Mouse (Mus musculus) lung, embryonic 15.5 days (tissue): Measurements from ENCODE around the gene Noc2l. TPM values are rescaled to one million over a fixed set of nuclear protein-coding genes. Genes with fewer than 3 reads are reported as not detected.

Source experiments
- ATAC-seq: fragments of 200-750 bp; cut with Nextera tagmentation; 2 replicates; pipeline ENCODE4 v1.8.0; 2017; ENCODE audit warnings: moderate number of reproducible peaks, borderline replicate concordance; ENCODE audit not compliant: low FRiP score, low TSS enrichment; ENCODE audit errors: extremely low read depth
- H3K27ac ChIP-seq: fragments of 300-500 bp; sonication (generic); 2 replicates; pipeline ENCODE4 v1.5.1; 2015; ENCODE audit warnings: moderate library complexity, mild to moderate bottlenecking, inconsistent platforms
- H3K27me3 ChIP-seq: fragments of 300-500 bp; sonication (generic); 2 replicates; pipeline ENCODE4 v1.6.1; 2015; ENCODE audit warnings: inconsistent platforms
- H3K36me3 ChIP-seq: fragments of 300-500 bp; sonication (generic); 2 replicates; pipeline ENCODE4 v1.6.1; 2015; ENCODE audit warnings: inconsistent platforms
- H3K4me1 ChIP-seq: fragments of 300-500 bp; sonication (generic); 2 replicates; pipeline ENCODE4 v1.6.1; 2015; ENCODE audit warnings: inconsistent platforms
- H3K4me2 ChIP-seq: fragments of 300-500 bp; sonication (generic); 2 replicates; pipeline ENCODE4 v1.6.1; 2015; ENCODE audit warnings: inconsistent platforms, mild to moderate bottlenecking, moderate library complexity
- H3K4me3 ChIP-seq: fragments of 300-500 bp; sonication (generic); 2 replicates; pipeline ENCODE4 v1.5.1; 2015; ENCODE audit warnings: mild to moderate bottlenecking, inconsistent platforms
- H3K9ac ChIP-seq: fragments of 300-500 bp; sonication (generic); 2 replicates; pipeline ENCODE4 v1.6.1; 2015; ENCODE audit warnings: inconsistent platforms
- H3K9me3 ChIP-seq: fragments of 300-500 bp; sonication (generic); 2 replicates; pipeline ENCODE4 v1.6.1; 2016; ENCODE audit warnings: inconsistent platforms
- whole genome bisulfite sequencing: fragments of 180-500 bp; shearing (Covaris S2); methylation state at CpG from one replicate; pipeline ENCODE4 v1.1.7; 2015; 5-methylcytosine and 5-hydroxymethylcytosine counted together
- polyA plus RNA-seq: library from polyadenylated mRNA; unstranded; fragments of >200 nt; fragmentation: Nextera tagmentation; extraction: Ambion mirVana; gene quantifications from 2 replicates; pipeline ENCODE4 v1.2.1, GENCODE M21; 2015

Noc2l gene
- polyA plus RNA-seq, 1 experiment from 2014 or later = 69.2 TPM

GRCm38 (mm10) chr4:156219936-156220335 is 15.9 kb upstream of the Noc2l start:
- H3K4me1 ChIP-seq = no peaks in the 10 kb centered on the region
- WGBS = 84% methylated on average over 11 of the region's 11 CpGs
- H3K9ac ChIP-seq = no peak overlapping the region
- H3K27me3 ChIP-seq = no peaks in the 10 kb centered on the region
- H3K27ac ChIP-seq = no peak overlapping the region
- no peak for ATAC-seq
- no peak overlapping the region for H3K4me3 ChIP-seq
- H3K9me3 ChIP-seq = no peaks in the 10 kb centered on the region
- no peaks in the 10 kb centered on the region for H3K36me3 ChIP-seq
- H3K4me2 ChIP-seq = no peak overlapping the region

GRCm38 (mm10) chr4:156224276-156224675 is 11.5 kb upstream of the Noc2l start:
- Histone ChIP-seq H3K9me3 (no peaks in the 10 kb centered on the region), H3K27ac (no peak overlapping the region), H3K36me3 (no peaks in the 10 kb centered on the region), H3K4me3 (no peak overlapping the region), H3K9ac (no peak overlapping the region), H3K4me1 (peaks cover 15% of the 10 kb centered on the region), H3K4me2 (no peak overlapping the region), H3K27me3 (no peaks in the 10 kb centered on the region)
- 74% methylated on average over 2 of the region's 2 CpGs for WGBS
- ATAC-seq = no peak

- WGBS = 32% methylated on average over 18 of the region's 18 CpGs
- Histone ChIP-seq H3K9ac (no peak overlapping the region), H3K9me3 (no peaks in the 10 kb centered on the region), H3K27ac (peak overlapping the region; percentile 48), H3K36me3 (peaks cover 29% of the 10 kb centered on the region), H3K4me3 (peak overlapping the region; percentile 9), H3K4me1 (peaks cover 15% of the 10 kb centered on the region), H3K4me2 (peak overlapping the region; percentile 43), H3K27me3 (no peaks in the 10 kb centered on the region)
- ATAC-seq = peak; percentile 38; the same call in 1 of the 2 replicates
These were observed 7.9 kb upstream of the Noc2l start for GRCm38 (mm10) chr4:156227752-156228392.

- Histone ChIP-seq H3K9me3 (no peaks in the 10 kb centered on the region), H3K4me1 (peaks cover 18% of the 10 kb centered on the region), H3K4me2 (peak overlapping the region; percentile 43), H3K9ac (no peak overlapping the region), H3K4me3 (peak overlapping the region; percentile 9), H3K27ac (peak overlapping the region; percentile 48; the same call in 1 of the 2 replicates), H3K36me3 (peaks cover 29% of the 10 kb centered on the region), H3K27me3 (no peaks in the 10 kb centered on the region)
- peak; percentile 40 for ATAC-seq
- WGBS = 20% methylated on average over 12 of the region's 12 CpGs
These were observed 7.3 kb upstream of the Noc2l start for GRCm38 (mm10) chr4:156228393-156229024.

- 0 out of 2 replicates have a peak, but pooled peaks have one; percentile 12 for ATAC-seq
- WGBS = 3% methylated on average over 17 of the region's 17 CpGs
- peaks cover 20% of the 10 kb centered on the region for H3K4me1 ChIP-seq
- peak overlapping the region; percentile 99 for H3K4me3 ChIP-seq
- H3K9me3 ChIP-seq = no peaks in the 10 kb centered on the region
- H3K36me3 ChIP-seq = peaks cover 47% of the 10 kb centered on the region
- H3K4me2 ChIP-seq = peak overlapping the region; percentile 98
- no peaks in the 10 kb centered on the region for H3K27me3 ChIP-seq
- H3K27ac ChIP-seq = peak overlapping the region; percentile 57
- H3K9ac ChIP-seq = peak overlapping the region; percentile 68
These were observed 1.7 kb upstream of the Noc2l start for GRCm38 (mm10) chr4:156234021-156234501.

- Histone ChIP-seq H3K9me3 (no peaks in the 10 kb centered on the region), H3K4me1 (peaks cover 20% of the 10 kb centered on the region), H3K9ac (peak within 1 kb of the TSS; percentile 76), H3K36me3 (peaks cover 50% of the 10 kb centered on the region), H3K4me2 (peak within 1 kb of the TSS; percentile 98), H3K27me3 (no peaks in the 10 kb centered on the region), H3K27ac (peak within 1 kb of the TSS; percentile 96), H3K4me3 (peak within 1 kb of the TSS; percentile 99)
- peak; percentile 25; the same call in 1 of the 2 replicates for ATAC-seq
- WGBS = under 1% methylated on average over 31 of the region's 48 CpGs
These were observed 1.1 kb upstream of the Noc2l start, which contains the start of gene Plekhn1 for GRCm38 (mm10) chr4:156234701-156235213. Gene Plekhn1, minus strand, starts transcription at chr4:156234857.

- Histone ChIP-seq H3K36me3 (peaks cover 50% of the 10 kb centered on the region), H3K4me2 (peak overlapping the region; percentile 98), H3K9me3 (no peaks in the 10 kb centered on the region), H3K9ac (peak overlapping the region; percentile 76), H3K4me3 (peak overlapping the region; percentile 99), H3K27me3 (no peaks in the 10 kb centered on the region), H3K4me1 (peaks cover 20% of the 10 kb centered on the region), H3K27ac (peak overlapping the region; percentile 96)
- ATAC-seq = peak; percentile 2; the same call in 1 of the 2 replicates
- WGBS = 1% methylated on average over 15 of the region's 15 CpGs
These were observed 445 bp upstream of the Noc2l start for GRCm38 (mm10) chr4:156235360-156235770.

GRCm38 (mm10) chr4:156236651-156237447 is 1.0 kb downstream of the Noc2l start:
- WGBS = 17% methylated on average over 56 of the region's 60 CpGs
- Histone ChIP-seq H3K36me3 (peaks cover 50% of the 10 kb centered on the region), H3K4me1 (peaks cover 20% of the 10 kb centered on the region), H3K9ac (peak overlapping the region; percentile 76; the same call in 1 of the 2 replicates), H3K9me3 (no peaks in the 10 kb centered on the region), H3K27me3 (no peaks in the 10 kb centered on the region), H3K27ac (peak overlapping the region; percentile 96; the same call in 1 of the 2 replicates), H3K4me3 (peak overlapping the region; percentile 99), H3K4me2 (peak overlapping the region; percentile 98)
- ATAC-seq = no peak

GRCm38 (mm10) chr4:156249567-156249966 is 13.8 kb downstream of the Noc2l start:
- 56% methylated on average over 11 of the region's 11 CpGs for WGBS
- H3K27ac ChIP-seq = no peak overlapping the region

GRCm38 (mm10) chr4:156251081-156251480 is 15.3 kb downstream of the Noc2l start:
- H3K27me3 ChIP-seq = peaks cover 36% of the 10 kb centered on the region
- H3K36me3 ChIP-seq = peaks cover 27% of the 10 kb centered on the region
- no peak overlapping the region for H3K27ac ChIP-seq
- H3K4me1 ChIP-seq = peaks cover 14% of the 10 kb centered on the region
- no peaks in the 10 kb centered on the region for H3K9me3 ChIP-seq
- H3K9ac ChIP-seq = no peak overlapping the region
- H3K4me2 ChIP-seq = no peak overlapping the region
- 60% methylated on average over 8 of the region's 8 CpGs for WGBS
- no peak for ATAC-seq
- H3K4me3 ChIP-seq = no peak overlapping the region

More at GRCm38 (mm10) chr4:156249567-156249966, 13.8 kb downstream of the Noc2l start:
- H3K9ac ChIP-seq = no peak overlapping the region
- no peak overlapping the region for H3K4me2 ChIP-seq
- H3K4me3 ChIP-seq = no peak overlapping the region
- peaks cover 4% of the 10 kb centered on the region; the same call in 1 of the 2 replicates for H3K4me1 ChIP-seq
- peaks cover 41% of the 10 kb centered on the region for H3K36me3 ChIP-seq
- H3K27me3 ChIP-seq = peaks cover 24% of the 10 kb centered on the region
- no peaks in the 10 kb centered on the region for H3K9me3 ChIP-seq
- ATAC-seq = 0 out of 2 replicates have a peak, but pooled peaks have one; percentile 4

GRCm38 (mm10) chr4:156252140-156252539 is 16.3 kb downstream of the Noc2l start:
- no peak for ATAC-seq
- Histone ChIP-seq H3K9me3 (no peaks in the 10 kb centered on the region), H3K27me3 (peaks cover 36% of the 10 kb centered on the region), H3K4me2 (no peak overlapping the region), H3K4me3 (no peak overlapping the region), H3K4me1 (peaks cover 14% of the 10 kb centered on the region), H3K36me3 (peaks cover 17% of the 10 kb centered on the region), H3K27ac (no peak overlapping the region), H3K9ac (no peak overlapping the region)
- WGBS = 35% methylated on average over 7 of the region's 7 CpGs
